Mouse (Mus musculus) embryonic facial prominence, embryonic 11.5 days (tissue): ENCODE results near the gene Nme8. TPM values are rescaled to one million over a fixed set of nuclear protein-coding genes. Genes with fewer than 3 reads are reported as not detected.

Source experiments
- ATAC-seq: fragments of 200-750 bp; cut with Nextera tagmentation; replicated peaks from 2 replicates; pipeline ENCODE4 v1.8.0; 2017; ENCODE audit warnings: low read depth; ENCODE audit not compliant: insufficient number of reproducible peaks, low FRiP score, low TSS enrichment
- DNase-seq: peaks from one replicate; pipeline ENCODE4 v3.0.0-alpha.2; 2015; ENCODE audit warnings: low spot score
- H3K27ac ChIP-seq: fragments of 300-500 bp; sonication (generic); replicated peaks from 2 replicates; pipeline ENCODE4 v1.5.1; 2014; ENCODE audit warnings: mild to moderate bottlenecking, low read depth, low read length, control low read depth
- H3K27me3 ChIP-seq: fragments of 300-500 bp; sonication (generic); 2 replicates; pipeline ENCODE4 v1.6.1; 2014; ENCODE audit warnings: mild to moderate bottlenecking, low read length, moderate library complexity, mixed read lengths; ENCODE audit not compliant: control insufficient read depth, insufficient read depth
- H3K36me3 ChIP-seq: fragments of 300-500 bp; sonication (generic); replicated peaks from 2 replicates; pipeline ENCODE4 v1.6.1; 2014; ENCODE audit warnings: low read depth, mild to moderate bottlenecking, low read length, moderate library complexity, mixed read lengths; ENCODE audit not compliant: control insufficient read depth, insufficient read depth
- H3K4me1 ChIP-seq: fragments of 300-500 bp; sonication (generic); 2 replicates; pipeline ENCODE4 v1.6.1; 2014; ENCODE audit warnings: low read length, mixed read lengths; ENCODE audit not compliant: control insufficient read depth, insufficient read depth
- H3K4me2 ChIP-seq: fragments of 300-500 bp; sonication (generic); 2 replicates; pipeline ENCODE4 v1.6.1; 2014; ENCODE audit warnings: low read depth, mild to moderate bottlenecking, control low read depth, low read length, moderate library complexity
- H3K4me3 ChIP-seq: fragments of 300-500 bp; sonication (generic); 2 replicates; pipeline ENCODE4 v1.5.1; 2014; ENCODE audit warnings: low read depth, low read length, control low read depth
- H3K9ac ChIP-seq: fragments of 300-500 bp; sonication (generic); replicated peaks from 2 replicates; pipeline ENCODE4 v1.6.1; 2014; ENCODE audit warnings: mild to moderate bottlenecking, control low read depth, low read length
- H3K9me3 ChIP-seq: fragments of 300-500 bp; sonication (generic); replicated peaks from 2 replicates; pipeline ENCODE4 v1.6.1; 2016; ENCODE audit warnings: mild to moderate bottlenecking, low read length, inconsistent platforms, mixed read lengths; ENCODE audit not compliant: control insufficient read depth
- WGBS: fragments of 180-500 bp; shearing (Covaris S2); extraction: QIAGEN DNeasy Blood & Tissue Kit; methylation state at CpG from one replicate; pipeline ENCODE4 v1.1.7; 2014; 5-methylcytosine and 5-hydroxymethylcytosine counted together
- polyA plus RNA-seq: library from polyadenylated mRNA; unstranded; fragments of >200 nt; fragmentation: Nextera tagmentation; extraction: Ambion mirVana; gene quantifications from 2 replicates; pipeline ENCODE4 v1.2.1, GENCODE M21; 2014

The Nme8 gene
- not detected in 2 replicates for polyA plus RNA-seq

DNA sequence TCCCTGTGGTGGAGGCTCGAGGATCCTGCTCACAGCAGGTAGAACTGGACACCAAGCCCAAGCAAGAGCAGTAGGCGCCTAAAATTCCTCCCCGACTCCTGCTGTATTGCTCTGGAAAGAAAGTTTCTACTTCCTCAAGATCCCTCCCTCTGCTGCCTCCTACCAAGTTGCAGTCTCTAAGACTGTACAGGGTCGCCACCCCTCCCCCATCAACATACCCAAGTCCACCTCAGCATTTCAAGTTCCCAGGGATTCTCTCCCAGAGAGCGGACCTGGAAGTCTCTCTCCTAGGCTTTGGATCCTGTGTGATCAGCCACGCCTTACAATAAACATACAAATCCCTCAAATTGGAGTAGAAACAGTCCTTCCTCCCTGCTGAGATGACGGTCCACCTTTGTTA is at the start of gene Nme8:
Nme8 (minus strand) TSS at position 5 of the 400 bp plus-strand sequence.
- no peaks in the 10 kb centered on the region for H3K9me3 ChIP-seq
- H3K9ac ChIP-seq: no peak within 1 kb of the TSS
- H3K27ac ChIP-seq: no peak within 1 kb of the TSS
- DNase-seq: no peak
- 17% methylated on average over 7 of the region's 7 CpGs for WGBS
- no peak for ATAC-seq
- no peak within 1 kb of the TSS for H3K4me2 ChIP-seq
- H3K4me1 ChIP-seq: no peaks in the 10 kb centered on the region
- no peaks in the 10 kb centered on the region for H3K27me3 ChIP-seq
- no peaks in the 10 kb centered on the region for H3K36me3 ChIP-seq
- H3K4me3 ChIP-seq: no peak within 1 kb of the TSS

DNA sequence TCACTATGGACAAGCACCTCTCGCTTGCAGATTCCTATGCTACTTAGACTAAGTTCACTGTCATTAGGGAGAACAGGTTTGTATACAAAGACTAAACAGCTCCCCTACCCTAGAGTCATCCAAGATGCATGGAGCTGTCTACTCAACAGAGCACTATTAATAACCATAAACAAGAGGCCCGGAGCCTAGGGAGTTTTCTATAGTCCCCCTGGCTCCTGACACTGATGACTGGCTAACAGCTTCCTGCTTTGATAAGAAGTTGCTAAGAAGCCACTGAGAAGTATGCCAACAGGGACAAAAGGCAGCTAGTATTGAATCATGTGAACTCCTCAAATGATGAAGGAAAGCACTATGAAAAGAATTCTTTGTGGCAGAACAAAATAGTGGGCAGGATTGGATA is 48.1 kb upstream of the Nme8 start:
- ATAC-seq: no peak
- H3K36me3 ChIP-seq: no peaks in the 10 kb centered on the region
- no peak overlapping the region for H3K4me2 ChIP-seq
- no peak for DNase-seq
- no peaks in the 10 kb centered on the region for H3K27me3 ChIP-seq
- no peak overlapping the region for H3K4me3 ChIP-seq
- WGBS: 74% methylated on average over 2 of the region's 2 CpGs
- H3K4me1 ChIP-seq: no peaks in the 10 kb centered on the region
- no peaks in the 10 kb centered on the region for H3K9me3 ChIP-seq
- no peak overlapping the region for H3K9ac ChIP-seq
- no peak overlapping the region for H3K27ac ChIP-seq

DNA sequence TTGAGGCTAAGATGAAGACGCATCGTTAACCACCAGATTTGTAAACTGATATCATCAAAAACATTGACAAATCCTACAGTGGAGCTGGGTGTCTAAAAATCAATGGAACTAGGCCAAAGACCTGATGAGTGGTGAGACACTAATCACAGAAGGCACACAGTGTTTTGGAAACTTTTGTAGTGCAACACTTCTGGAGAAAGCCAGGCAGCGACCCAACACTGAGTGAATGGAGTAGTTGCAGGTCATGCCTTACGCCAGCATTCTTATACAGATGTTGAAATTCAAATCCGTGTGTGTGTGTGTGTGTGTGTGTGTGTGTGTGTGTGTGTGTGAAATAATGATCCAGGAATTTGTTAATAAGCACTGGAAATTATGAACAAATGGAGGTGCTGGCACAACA is 46.9 kb upstream of the Nme8 start:
- ATAC-seq (no peak), DNase-seq (no peak)
- Histone ChIP-seq H3K9me3 (no peaks in the 10 kb centered on the region), H3K9ac (no peak overlapping the region), H3K36me3 (no peaks in the 10 kb centered on the region), H3K4me3 (no peak overlapping the region), H3K27me3 (no peaks in the 10 kb centered on the region), H3K4me2 (no peak overlapping the region), H3K27ac (no peak overlapping the region), H3K4me1 (no peaks in the 10 kb centered on the region)
- WGBS: 95% methylated on average over 5 of the region's 5 CpGs

GRCm38 (mm10) chr13:19734597-19734996 is 37.0 kb upstream of the Nme8 start:
- DNase-seq (no peak), ATAC-seq (no peak)
- H3K4me1 ChIP-seq: no peaks in the 10 kb centered on the region
- WGBS: 83% methylated on average over 5 of the region's 5 CpGs
- H3K4me2 ChIP-seq: no peak overlapping the region
- H3K9ac ChIP-seq: no peak overlapping the region
- no peaks in the 10 kb centered on the region for H3K27me3 ChIP-seq
- H3K4me3 ChIP-seq: no peak overlapping the region
- H3K36me3 ChIP-seq: no peaks in the 10 kb centered on the region
- no peak overlapping the region for H3K27ac ChIP-seq
- no peaks in the 10 kb centered on the region for H3K9me3 ChIP-seq

- ATAC-seq (no peak), DNase-seq (no peak)
- Histone ChIP-seq H3K9me3 (no peaks in the 10 kb centered on the region), H3K27ac (no peak overlapping the region), H3K9ac (no peak overlapping the region), H3K36me3 (no peaks in the 10 kb centered on the region), H3K4me3 (no peak overlapping the region), H3K4me2 (no peak overlapping the region), H3K4me1 (no peaks in the 10 kb centered on the region), H3K27me3 (no peaks in the 10 kb centered on the region)
- 81% methylated on average over 2 of the region's 2 CpGs for WGBS
These were observed 33.2 kb upstream of the Nme8 start for GRCm38 (mm10) chr13:19730826-19731225.

DNA sequence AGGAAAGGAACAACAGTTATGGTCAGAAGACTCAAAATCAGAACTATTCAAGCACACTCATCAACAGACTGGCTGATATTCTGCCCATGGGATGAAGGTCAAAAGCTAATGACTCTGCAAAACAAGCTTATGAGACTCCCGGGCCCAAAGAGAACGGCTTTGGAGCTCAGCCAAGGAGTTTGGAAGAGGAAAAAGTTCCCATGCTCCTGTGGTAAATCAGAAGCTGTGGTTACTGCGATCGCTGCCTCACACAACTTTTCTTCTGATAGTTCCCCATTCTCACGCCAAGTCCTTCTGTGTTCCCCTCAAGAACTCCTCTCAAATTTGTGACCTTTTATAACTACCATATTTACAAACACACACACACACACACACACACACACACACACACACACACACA is 21.4 kb upstream of the Nme8 start:
- Histone ChIP-seq H3K27ac (no peak overlapping the region), H3K4me1 (no peaks in the 10 kb centered on the region), H3K27me3 (no peaks in the 10 kb centered on the region), H3K4me2 (no peak overlapping the region), H3K9me3 (no peaks in the 10 kb centered on the region), H3K9ac (no peak overlapping the region), H3K4me3 (no peak overlapping the region), H3K36me3 (no peaks in the 10 kb centered on the region)
- no peak for ATAC-seq
- WGBS: 86% methylated on average over 5 of the region's 5 CpGs
- no peak for DNase-seq

DNA sequence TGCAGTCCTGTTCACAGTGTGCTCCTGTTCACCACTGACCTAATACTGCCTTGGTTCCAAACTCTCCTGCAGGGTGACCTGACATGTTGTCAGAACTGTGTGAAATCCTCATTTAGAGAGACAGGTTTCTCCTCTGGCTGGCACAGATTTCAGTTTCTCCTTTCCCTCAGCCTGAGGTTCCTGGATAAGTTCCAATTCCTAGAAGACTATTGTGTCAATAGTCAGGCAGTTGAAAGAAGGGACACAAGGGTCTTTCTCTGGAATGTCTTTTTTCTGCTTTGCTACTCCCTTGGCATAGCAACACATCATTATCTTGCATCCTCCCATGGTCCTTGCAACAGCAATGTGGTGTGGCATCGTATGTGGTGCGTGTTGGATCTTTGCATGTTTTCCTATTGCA is 19.6 kb upstream of the Nme8 start:
- Histone ChIP-seq H3K9ac (no peak overlapping the region), H3K36me3 (no peaks in the 10 kb centered on the region), H3K27me3 (no peaks in the 10 kb centered on the region), H3K4me2 (no peak overlapping the region), H3K9me3 (no peaks in the 10 kb centered on the region), H3K4me1 (no peaks in the 10 kb centered on the region), H3K27ac (no peak overlapping the region), H3K4me3 (no peak overlapping the region)
- 89% methylated on average over 2 of the region's 2 CpGs for WGBS
- DNase-seq (no peak), ATAC-seq (no peak)

- WGBS: 32% methylated on average over 4 of the region's 4 CpGs
- no peak overlapping the region for H3K9ac ChIP-seq
- H3K4me3 ChIP-seq: no peak overlapping the region
- H3K36me3 ChIP-seq: no peaks in the 10 kb centered on the region
- no peaks in the 10 kb centered on the region for H3K9me3 ChIP-seq
- no peak for DNase-seq
- H3K27me3 ChIP-seq: no peaks in the 10 kb centered on the region
- no peak for ATAC-seq
- no peak overlapping the region for H3K4me2 ChIP-seq
- no peak overlapping the region for H3K27ac ChIP-seq
- H3K4me1 ChIP-seq: no peaks in the 10 kb centered on the region
These were observed 6.2 kb upstream of the Nme8 start for GRCm38 (mm10) chr13:19703806-19704205.
